Mouse (Mus musculus) ZHBTc4 (cell line): Measurements from ENCODE around the gene Slit3.

Source experiments
- DNase-seq: peaks from one replicate; pipeline ENCODE4 v3.0.0-alpha.2; 2011; ENCODE audit warnings: low read depth, low spot score

The Slit3 gene

DNA sequence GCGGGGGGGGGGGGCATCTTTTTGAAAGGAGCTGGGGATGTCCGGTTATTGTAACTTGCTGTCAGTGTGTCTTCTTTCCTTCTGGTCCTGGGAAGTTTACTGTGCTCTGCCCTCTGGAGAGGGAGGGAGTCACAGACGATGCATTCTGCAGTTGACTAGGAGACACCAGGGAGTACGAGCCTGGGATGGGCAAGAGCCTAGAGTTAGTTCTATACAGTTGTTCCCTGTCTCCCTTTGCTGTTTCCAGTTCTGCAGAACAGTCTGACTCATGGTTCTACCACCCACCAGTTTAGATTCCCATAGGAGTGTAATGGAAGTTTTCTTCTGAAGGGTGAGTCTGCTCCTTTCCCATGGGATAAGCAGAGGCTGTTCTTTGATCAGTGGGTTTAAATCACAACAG, 229.9 kb downstream of the Slit3 start:
- no peak for DNase-seq

GRCm38 (mm10) chr11:35351376-35351775, 230.4 kb downstream of the Slit3 start:
- DNase-seq: no peak

- no peak for DNase-seq
These were observed 234.8 kb downstream of the Slit3 start for GRCm38 (mm10) chr11:35355811-35356210.

GRCm38 (mm10) chr11:35361071-35361470, 240.0 kb downstream of the Slit3 start:
- DNase-seq: no peak

- DNase-seq: no peak
These were observed 242.0 kb downstream of the Slit3 start for GRCm38 (mm10) chr11:35362975-35363374.

DNA sequence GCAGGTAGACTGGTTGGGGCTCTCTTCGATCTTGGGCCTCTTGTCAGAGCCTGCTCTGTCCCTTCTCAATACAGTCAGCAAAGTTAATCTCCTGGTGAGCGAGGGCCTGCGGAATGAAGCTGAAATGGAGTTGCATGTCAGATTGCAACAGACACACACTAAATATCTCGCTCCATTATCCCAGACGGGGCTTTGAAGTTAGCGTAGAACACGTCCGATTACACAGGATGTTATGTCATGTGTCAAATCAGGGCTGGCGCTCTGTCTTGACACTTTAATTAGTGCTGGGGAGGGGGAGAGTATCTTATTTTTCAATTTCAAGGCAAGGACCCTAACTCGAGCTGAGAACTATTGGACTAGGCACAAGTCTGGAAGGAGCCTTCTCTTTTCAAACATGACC, 243.4 kb downstream of the Slit3 start:
- DNase-seq: no peak

- DNase-seq: no peak
These were observed 244.5 kb downstream of the Slit3 start for GRCm38 (mm10) chr11:35365510-35365931.

- no peak for DNase-seq
These were observed 245.6 kb downstream of the Slit3 start for GRCm38 (mm10) chr11:35366611-35367010.

- DNase-seq: peak; percentile 96
These were observed 246.2 kb downstream of the Slit3 start for GRCm38 (mm10) chr11:35367248-35367647.

DNA sequence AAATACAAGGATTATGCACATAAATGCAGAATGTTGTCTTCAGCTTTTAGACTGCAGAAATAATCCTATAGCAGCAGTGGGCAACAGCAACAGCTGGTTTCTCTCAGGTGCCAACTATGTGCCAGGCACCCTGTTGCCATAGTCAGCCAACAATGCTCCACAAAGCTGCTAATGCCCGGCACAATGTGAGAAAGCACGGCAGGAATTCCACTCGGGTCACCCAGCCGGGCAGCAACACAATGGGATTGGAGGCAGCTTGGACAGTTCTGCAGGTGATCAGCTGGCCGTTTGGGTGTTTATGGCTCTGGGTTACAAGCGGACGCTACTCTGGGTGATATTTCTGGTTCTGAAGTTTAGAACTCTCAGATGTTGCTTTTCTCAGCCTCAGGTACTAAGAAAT, 248.9 kb downstream of the Slit3 start:
- DNase-seq: no peak

- DNase-seq: peak; percentile 46
These were observed 249.7 kb downstream of the Slit3 start for GRCm38 (mm10) chr11:35370705-35371104.

DNA sequence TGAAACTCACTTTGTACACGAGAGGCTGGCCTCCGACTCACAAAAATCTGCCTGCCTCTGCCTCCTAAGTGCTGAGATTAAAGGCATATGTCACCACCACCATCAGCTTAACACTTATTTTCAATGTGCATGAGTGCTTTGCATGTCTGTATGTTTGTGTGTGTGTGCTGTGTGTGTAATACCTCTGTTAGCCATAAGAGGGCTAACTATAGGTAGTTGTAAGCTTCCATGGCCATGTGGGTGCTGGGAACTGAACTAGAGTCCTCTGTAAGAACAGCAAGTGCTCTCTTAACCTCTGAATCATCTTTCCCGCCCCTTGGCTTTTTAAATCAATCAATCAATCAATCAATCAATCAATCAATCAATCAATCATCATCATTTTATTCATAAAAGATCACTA, 251.4 kb downstream of the Slit3 start:
- peak; percentile 58 for DNase-seq

- no peak for DNase-seq
These were observed 254.0 kb downstream of the Slit3 start for GRCm38 (mm10) chr11:35375072-35375471.

DNA sequence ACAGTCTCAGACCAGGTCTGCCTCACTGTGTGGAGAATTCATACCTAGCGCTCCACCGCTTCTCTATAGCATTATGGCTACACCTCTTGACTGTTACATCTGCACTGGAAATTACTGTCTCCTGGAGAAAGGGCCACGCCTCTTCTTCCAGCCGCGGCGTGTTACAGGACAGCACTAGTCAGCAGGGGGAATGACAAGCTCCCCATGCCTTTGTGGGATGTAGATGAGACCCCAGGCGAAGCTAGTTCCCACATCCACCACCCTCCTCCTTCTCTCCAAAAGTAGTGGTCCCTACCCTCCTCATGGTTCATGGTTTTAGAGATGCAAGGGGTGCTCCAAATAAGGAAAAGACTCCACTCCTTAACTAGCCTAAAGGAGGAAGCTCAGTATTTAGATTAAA, 257.8 kb downstream of the Slit3 start:
- peak; percentile 40 for DNase-seq

DNA sequence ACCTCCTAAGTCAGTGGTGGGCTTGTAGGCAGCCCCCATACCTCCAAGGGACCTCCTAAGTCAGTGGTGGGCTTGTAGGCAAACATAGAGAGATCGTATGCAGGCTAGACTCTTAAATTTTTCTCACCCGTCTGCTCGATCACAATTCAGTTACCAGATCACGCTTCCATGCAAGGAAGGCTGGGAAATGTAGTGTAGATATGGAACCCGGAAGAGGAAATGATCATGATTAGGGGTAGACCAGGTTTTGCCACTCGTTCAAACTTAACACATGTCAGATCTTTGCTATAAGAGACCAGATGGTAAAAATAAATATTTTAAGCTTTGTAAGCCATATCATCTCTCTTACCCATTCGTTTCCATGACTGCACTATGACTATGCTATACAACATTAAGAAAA, 258.4 kb downstream of the Slit3 start:
- no peak for DNase-seq

DNA sequence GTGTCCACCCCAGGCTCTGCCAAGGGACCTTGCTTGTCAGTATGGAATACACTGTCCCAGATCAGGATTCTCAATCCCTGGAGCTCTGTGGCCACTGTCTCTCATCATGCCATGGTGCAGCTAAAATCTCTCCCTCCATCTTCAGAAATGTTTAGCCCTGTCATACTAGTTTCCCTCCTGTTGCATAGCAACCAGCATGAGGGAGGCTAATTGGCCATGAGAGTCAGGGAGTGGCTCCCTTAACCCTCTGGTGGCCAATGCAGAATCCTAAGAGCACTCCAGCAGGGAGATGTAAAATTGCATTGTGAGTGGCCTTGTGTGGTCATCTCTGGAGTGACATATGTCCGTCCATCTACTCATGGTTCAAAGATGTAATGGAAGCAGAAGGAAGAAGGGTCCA, 259.7 kb downstream of the Slit3 start:
- DNase-seq: no peak

GRCm38 (mm10) chr11:35385444-35385843, 264.4 kb downstream of the Slit3 start:
- DNase-seq: no peak

DNA sequence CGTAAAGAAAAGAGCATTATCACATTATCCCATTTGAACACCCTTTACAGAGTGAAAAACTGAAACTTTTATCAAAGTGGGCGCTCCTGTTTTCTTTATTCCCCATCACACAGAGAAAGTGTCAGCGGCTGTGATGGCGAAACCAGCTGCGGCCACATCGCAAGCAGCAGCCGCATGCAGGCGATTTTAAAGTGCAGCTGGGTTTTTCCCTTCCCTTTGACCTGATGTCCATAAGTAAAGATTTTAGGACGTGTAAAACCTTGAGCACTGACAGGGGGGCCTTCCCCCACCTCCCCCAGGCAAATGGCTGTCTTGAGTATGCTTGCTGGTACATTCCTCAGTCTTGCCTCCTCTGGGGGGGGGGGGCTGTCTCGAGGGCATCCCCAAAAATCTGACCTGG, 266.8 kb downstream of the Slit3 start:
- no peak for DNase-seq

DNA sequence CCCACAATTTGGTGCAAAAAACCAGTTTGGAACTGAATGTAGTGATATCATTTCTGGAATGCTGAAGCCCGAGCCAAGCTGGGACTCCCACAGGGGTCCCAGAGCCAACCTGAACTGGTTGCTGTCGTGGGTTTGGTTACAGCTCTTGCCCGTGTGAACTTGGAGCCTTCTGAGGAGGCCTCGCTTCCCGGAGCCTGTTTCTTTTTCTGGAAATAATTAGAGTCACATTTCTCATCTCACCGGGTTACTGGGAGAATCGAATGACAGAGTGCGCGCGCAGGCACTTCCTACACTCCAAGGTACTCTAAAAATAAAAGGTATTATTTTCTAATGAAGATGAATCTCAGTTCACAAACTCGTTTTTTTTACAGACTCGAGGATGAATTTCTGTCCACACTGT, 267.4 kb downstream of the Slit3 start:
- DNase-seq: peak; percentile 53

- DNase-seq: peak; percentile 56
These were observed 268.3 kb downstream of the Slit3 start for GRCm38 (mm10) chr11:35389341-35389740.

DNA sequence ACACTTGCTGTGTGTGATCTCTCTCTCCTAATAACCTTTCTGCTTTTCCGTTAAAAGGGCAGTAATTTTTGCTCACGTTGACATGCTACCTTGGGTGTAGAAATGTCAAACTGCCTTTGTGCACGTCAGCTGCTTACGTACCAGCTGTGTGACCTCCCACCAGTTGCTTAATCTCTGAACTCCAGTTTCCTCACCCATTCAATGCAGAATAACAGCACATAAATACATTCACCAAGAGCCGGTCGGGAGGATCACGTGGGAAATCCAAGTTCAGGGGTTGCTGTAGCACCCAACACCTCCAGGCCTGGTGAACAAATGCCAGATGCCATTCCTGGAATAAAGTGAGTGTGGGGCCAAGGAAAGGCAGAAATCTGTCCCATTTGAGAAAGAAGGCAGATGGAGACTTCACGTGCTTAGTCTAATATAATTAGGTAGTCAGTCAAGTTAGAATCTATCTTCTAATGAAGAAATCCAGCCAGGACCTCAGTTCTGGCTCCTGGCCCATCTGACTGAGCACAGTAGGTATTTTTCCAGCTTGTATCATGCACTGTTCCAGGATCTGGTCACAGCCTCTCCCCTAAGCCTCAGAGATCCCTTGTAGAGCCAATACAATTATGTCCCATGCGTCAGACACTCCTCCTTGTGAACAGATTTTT, 268.9 kb downstream of the Slit3 start:
- DNase-seq: no peak

DNA sequence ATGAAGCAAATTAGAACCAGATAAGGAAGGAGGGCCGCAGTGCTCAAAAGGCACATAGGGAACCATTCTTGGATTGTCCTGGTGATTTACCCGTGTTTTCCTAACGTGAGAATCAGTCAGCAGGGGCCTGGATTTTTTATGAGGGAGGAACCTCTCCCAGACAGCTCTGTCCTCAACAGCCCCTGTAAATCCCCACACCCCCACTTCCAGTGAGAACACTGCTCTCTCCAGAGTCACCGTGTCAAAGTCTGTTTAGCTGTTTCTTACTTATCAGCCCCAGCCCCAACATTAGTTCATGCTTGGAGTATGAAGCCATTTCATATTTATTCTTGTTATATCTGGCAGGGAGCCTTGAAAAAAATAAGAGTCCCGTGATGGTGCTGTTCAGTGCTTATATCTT, 272.8 kb downstream of the Slit3 start:
- no peak for DNase-seq

- DNase-seq: no peak
These were observed 274.4 kb downstream of the Slit3 start for GRCm38 (mm10) chr11:35395376-35395775.

GRCm38 (mm10) chr11:35398353-35398752, 277.3 kb downstream of the Slit3 start:
- no peak for DNase-seq
